Mouse (Mus musculus) kidney, postnatal 4 days (tissue): ENCODE measurements at regions not wholly inside any gene's neighbourhood (a gene's known extent, or its start where the extent isn't known, plus 50 kb on each side); places are given as distances from the start of the nearest gene placed in this dataset.

ENCODE experiments used
- DNase-seq, 2 experiments: peaks; one replicate each; pipeline ENCODE4 v3.0.0; 2021; ENCODE audit warnings: mixed read lengths in 2 of 2

DNA sequence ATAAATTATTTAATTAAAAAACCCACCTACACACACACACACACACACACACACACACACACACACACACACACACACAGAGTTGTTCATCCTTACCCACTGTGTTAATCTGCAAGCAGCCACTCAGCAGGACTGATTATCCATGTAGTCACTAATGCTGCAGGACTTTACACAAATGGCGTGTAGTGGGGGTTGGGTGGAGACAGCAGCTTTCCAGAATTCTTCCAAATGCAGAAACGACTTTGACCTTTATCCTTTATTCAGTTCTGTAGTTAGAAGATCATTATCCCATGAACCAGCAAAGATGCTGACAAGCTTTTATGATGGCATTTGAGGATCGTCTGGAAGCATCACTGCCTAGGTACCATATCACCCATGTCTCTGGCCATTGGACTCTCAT is 52.0 kb upstream of the Peli2 start:
- no peak for DNase-seq
